Mouse (Mus musculus): ENCODE measurements at regions not wholly inside any gene's neighbourhood (a gene's known extent, or its start where the extent isn't known, plus 50 kb on each side); places are given as distances from the start of the nearest gene placed in this dataset.
"Not testable (repeated sequence)": the region's sequence is repeated elsewhere in the genome, so short reads cannot be mapped to it uniquely, and the experiment has no call there.

DNA sequence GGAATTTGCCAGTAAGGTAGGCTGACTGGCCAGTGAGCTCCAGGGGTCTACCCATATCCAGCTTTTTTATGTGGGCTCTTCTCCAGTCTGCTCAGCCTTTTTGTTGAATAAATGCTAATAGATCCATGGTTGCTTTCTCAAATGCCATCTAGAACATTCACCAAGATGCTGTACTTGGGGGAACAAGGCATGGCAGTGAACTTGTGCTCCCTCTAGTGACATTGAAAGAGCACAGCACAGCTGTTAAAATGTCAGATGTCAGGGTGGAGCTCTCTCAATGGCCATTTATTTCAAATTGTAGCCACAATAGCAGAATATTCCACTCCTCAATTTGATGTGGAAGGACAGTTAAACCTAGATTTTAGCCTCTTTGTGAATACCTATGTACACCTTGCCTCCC, 86.3 kb downstream of the Kcnk1 start:
- in situ Hi-C loops (cut with MboI, MseI): loop anchor here in 1 of 2 experiments (10.0 kb wide), 1 partner anchor 906 kb away; no protein-coding TSS in a partner anchor

- in situ Hi-C loops (cut with MboI, MseI): loop anchor here in 1 of 2 experiments (10.0 kb wide), 1 partner anchor 908 kb away; no protein-coding TSS in a partner anchor
Observed at GRCm38 (mm10) chr8:126082827-126083226, 87.9 kb downstream of the Kcnk1 start.

DNA sequence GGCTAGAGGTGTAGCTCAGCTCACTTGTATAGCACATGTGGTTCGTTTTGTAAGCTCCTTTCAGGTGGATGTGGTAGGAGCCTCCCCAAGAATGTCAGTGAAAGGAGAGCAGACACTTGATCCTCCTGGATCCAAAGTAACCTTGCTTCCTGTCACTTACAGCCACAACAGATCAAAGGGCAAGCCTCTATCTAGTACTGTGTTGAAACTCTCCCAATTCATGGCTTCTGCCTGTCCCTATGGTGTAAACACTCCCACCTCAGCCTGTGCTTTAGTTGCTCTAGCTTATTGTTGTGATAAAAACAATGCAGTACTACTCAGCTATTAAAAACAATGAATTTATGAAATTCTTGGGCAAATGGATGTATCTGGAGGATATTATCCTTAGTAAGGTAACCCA, 95.8 kb downstream of the Kcnk1 start:
- in situ Hi-C loops (cut with MboI, MseI): no loop called here

DNA sequence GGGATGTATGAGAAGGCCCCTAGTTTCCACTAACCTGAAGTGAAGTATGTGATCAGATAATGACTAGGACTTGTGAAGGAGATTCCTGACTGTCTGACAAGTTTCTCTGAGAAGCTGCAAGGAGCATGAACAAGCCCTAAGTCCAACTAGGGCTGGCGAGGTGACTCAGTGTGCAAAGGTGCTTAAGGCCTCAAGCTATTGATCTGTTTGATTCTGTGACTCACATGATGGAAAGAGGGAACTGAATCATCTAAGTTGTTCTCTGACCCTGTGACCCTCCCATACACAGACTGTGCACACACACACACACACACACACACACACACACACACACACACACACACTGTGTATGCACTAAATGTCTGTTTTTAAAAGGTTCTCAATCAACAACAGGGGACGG, 99.0 kb downstream of the Kcnk1 start:
- in situ Hi-C loops (cut with MboI, MseI): no loop called here

DNA sequence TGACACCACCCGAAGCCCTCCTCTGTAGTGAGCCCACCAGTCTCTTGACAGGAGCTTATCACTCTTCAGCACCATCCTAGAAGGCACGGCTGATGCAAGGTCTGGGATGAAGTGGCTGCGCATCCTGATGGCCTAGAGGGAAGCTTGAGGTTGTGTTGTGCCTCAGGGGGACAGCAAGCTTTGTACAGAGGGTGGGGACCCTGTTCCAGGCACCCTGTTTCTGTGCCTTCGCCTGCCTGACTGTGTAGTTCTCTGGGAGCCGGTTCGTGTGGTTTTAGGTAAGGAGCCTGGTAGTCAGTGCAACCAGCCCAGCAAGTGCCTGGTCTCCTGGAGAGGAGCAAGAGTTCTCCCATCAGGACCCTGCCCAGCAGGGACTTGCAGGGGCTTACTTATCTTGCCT, 101.1 kb downstream of the Kcnk1 start:
- in situ Hi-C loops (cut with MboI, MseI): no loop called here

- in situ Hi-C loops (cut with MboI, MseI): no loop called here
Observed at GRCm38 (mm10) chr8:126096636-126097170, 101.7 kb downstream of the Kcnk1 start.

- in situ Hi-C loops (cut with MboI, MseI): no loop called here
Observed at GRCm38 (mm10) chr8:126098886-126099285, 103.9 kb downstream of the Kcnk1 start.

GRCm38 (mm10) chr8:126099889-126100288, 104.9 kb downstream of the Kcnk1 start:
- in situ Hi-C loops (cut with MboI, MseI): no loop called here

DNA sequence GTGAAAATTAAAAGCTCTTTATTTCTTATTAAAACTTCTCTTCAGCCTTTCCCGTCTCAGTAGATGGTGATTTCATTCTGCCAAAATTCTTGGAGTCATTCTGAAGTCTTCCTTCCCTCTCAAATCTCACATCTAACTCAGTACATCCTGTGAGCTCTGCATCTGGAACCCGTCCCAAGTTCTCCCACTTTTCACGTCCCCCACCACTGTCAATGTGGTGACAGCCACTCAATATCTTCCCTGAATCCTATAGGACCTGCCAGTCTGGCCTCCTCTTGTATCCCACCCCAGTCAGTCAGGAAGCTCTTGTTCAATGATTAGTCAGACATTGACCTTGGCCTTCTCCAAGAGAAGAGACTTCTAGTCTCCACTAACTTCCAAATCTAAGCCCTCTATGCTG, 110.1 kb downstream of the Kcnk1 start:
- in situ Hi-C loops (cut with MboI, MseI): no loop called here

- in situ Hi-C loops (cut with MboI, MseI): no loop called here
Observed at GRCm38 (mm10) chr8:126126041-126126440, 131.1 kb downstream of the Kcnk1 start.

- in situ Hi-C loops (cut with MboI, MseI): no loop called here
Observed at GRCm38 (mm10) chr8:126132076-126132475, 137.1 kb downstream of the Kcnk1 start.

DNA sequence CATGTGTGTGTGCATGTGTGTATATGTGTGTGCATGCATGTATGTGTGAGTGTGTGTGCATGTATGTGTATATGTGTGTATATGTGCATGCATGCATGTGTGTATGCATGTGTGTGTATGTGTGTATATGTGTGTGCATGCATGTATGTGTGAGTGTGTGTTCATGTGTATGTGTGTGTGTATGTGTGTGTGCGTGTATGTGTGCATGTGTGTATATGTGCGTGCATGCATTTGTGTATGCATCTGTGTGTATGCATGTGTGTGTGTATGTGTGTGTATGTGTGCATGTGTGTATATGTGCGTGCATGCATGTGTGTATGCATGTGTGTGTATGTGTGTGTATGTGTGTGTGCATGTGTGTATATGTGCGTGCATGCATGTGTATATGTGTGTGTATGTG, 137.9 kb downstream of the Kcnk1 start:
- in situ Hi-C loops (cut with MboI, MseI): not testable (repeated sequence)

DNA sequence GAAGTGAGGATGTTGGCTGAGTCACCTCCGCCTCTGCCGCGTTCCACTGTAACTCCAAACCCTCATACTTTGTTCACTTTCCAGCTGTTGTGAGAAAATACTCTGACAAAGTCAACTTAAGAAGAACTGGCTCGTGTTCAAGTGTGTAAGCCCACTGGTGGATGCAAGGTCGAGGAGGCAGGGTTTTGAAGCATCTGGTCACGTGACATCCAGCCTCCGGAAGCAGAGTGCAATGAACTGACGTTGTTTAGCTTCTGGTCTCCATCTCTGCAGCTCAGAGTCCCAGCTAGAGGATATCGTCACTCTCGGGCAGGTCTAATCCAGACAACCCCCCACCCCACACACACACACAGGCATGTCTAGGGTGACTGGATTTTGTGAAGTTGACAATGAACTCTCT, 140.1 kb downstream of the Kcnk1 start:
- in situ Hi-C loops (cut with MboI, MseI): no loop called here

DNA sequence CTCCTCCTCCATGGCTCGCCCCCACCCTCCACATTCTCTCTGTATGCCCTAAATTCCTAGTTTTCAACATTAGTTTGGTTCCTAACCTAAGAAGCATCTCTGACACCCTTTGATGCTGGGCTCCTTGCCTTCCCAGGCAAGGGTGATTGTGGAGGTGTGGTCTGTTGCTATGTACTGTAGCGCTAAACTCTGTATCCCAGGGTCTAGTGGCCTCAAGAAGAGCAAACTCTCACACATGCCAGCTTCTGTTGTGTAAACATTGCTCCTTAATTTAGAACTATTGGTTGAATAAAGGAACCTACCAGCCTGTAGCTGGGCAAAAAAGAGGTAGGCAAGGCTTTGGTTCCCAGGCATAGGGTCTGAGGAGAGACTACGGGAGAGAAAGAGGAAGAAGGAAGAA, 140.6 kb downstream of the Kcnk1 start:
- in situ Hi-C loops (cut with MboI, MseI): no loop called here

DNA sequence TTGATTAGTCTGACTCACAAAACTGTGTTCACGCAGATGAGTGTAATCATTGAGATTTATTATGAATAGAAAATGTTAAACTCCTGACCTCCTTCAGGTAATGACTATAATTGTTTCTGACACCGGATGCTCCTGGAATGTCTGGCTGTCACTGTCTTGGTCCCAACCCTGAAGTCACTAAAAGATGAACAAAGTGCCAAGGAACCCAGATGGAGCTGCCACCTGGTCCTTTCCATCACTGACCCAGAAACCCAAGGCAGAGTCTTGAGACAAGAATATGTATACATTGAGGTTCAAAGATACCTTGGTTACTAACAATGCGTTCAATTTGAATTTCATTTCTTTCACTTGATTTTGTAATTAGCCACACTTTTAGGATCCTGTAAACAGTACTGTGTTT, 142.0 kb downstream of the Kcnk1 start:
- in situ Hi-C loops (cut with MboI, MseI): no loop called here

- in situ Hi-C loops (cut with MboI, MseI): no loop called here
Observed at GRCm38 (mm10) chr8:126137452-126137851, 142.5 kb downstream of the Kcnk1 start.

- in situ Hi-C loops (cut with MboI, MseI): no loop called here
Observed at GRCm38 (mm10) chr8:126138645-126139545, 143.9 kb downstream of the Kcnk1 start.

GRCm38 (mm10) chr8:126139546-126139870, 144.5 kb downstream of the Kcnk1 start:
- in situ Hi-C loops (cut with MboI, MseI): no loop called here

DNA sequence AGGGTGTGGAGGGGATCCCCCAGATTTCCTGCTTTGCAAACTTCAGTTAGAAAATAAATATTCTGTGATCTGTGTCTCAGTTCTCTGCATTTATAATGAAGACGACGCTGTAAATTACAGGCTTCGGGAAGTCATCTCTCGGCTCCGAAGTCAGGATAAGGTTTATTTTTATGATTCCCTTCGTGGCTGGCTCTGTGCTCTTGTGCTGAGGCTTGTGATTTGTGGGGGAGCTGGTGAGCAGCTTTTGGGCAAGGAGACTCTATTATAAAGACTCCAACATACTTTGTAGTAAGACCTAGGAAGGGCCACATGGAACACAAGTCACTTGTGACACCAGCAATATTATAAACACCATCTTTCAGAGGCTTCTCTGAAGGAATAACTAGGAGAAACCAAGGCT, 146.0 kb downstream of the Kcnk1 start:
- in situ Hi-C loops (cut with MboI, MseI): no loop called here

DNA sequence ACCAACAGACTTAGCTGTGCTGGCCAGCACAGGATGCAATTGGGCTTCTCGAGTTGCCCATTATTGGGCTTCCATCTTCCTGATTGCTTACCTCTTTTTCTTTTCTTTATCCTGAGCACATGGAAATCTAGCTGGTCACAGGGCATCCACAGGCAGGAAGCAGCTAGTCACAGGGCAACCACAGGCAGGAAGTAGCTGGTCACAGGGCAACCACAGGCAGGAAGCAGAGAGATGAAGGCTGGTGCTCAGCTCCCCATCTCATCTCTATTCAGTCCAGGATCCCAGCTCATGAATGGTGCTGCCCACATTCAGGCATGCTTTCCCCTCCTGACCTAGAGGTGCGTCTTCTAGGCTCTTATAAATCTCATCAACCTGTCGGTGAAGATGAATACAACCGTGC, 146.8 kb upstream of the Slc35f3 start:
- in situ Hi-C loops (cut with MboI, MseI): no loop called here

GRCm38 (mm10) chr8:126153955-126154354, 144.4 kb upstream of the Slc35f3 start:
- in situ Hi-C loops (cut with MboI, MseI): no loop called here

GRCm38 (mm10) chr8:126157452-126158185, 140.7 kb upstream of the Slc35f3 start:
- in situ Hi-C loops (cut with MboI, MseI): no loop called here

DNA sequence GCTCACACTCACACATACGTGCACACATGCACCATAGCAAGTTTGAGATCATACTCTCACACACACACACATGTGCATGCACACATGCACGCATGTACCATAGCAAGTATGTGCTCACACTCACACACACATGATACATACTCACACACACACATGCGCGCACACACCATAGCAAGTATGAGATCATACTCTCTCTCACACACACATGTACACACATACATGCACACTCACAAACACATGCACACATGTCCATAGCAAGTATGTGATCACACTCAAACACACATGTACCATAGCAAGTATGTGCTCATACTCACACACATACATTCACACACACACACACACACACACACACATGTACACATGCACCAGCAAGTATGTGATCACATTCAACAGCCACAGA, 138.9 kb upstream of the Slc35f3 start:
- in situ Hi-C loops (cut with MboI, MseI): no loop called here
